Mouse (Mus musculus) myocyte (in vitro differentiated cells): ENCODE data around the gene Prrc2c. TPM values are rescaled to one million over a fixed set of nuclear protein-coding genes. Genes with fewer than 3 reads are reported as not detected.

ENCODE experiments used
- H3K27me3 ChIP-seq: one replicate; pipeline ENCODE4 v1.6.1; 2011; ENCODE audit not compliant: control insufficient read depth, insufficient read depth, insufficient read length
- H3K36me3 ChIP-seq: one replicate; pipeline ENCODE4 v1.6.1; 2011; ENCODE audit not compliant: control insufficient read depth, insufficient read depth
- H3K4me2 ChIP-seq: one replicate; pipeline ENCODE4 v1.6.1; 2011; ENCODE audit warnings: low read depth, control low read depth
- H3K4me3 ChIP-seq: one replicate; pipeline ENCODE4 v1.5.1; 2011; ENCODE audit warnings: mild to moderate bottlenecking, control low read depth, moderate library complexity
- H3K79me2 ChIP-seq: one replicate; pipeline ENCODE4 v1.6.1; 2011; ENCODE audit not compliant: control insufficient read depth, insufficient read depth
- H3ac ChIP-seq: one replicate; pipeline ENCODE4 v1.6.1; 2011; ENCODE audit not compliant: control insufficient read depth, insufficient read length
- CEBPB ChIP-seq: IDR thresholded peaks from 2 replicates; pipeline ENCODE4 v1.6.1; 2011; ENCODE audit warnings: mild to moderate bottlenecking, moderate library complexity; ENCODE audit not compliant: poor library complexity, insufficient read depth, severe bottlenecking
- E2F4 ChIP-seq: IDR thresholded peaks from one replicate; pipeline ENCODE4 v1.6.1; 2011; ENCODE audit warnings: mild to moderate bottlenecking, control low read depth, moderate library complexity; ENCODE audit not compliant: insufficient read depth
- MAX ChIP-seq: IDR thresholded peaks from one replicate; pipeline ENCODE4 v1.6.1; 2011; ENCODE audit warnings: low read depth, mild to moderate bottlenecking, control low read depth
- MYOD1 ChIP-seq, 3 experiments: IDR thresholded peaks; one replicate each; pipeline ENCODE4 v1.6.1; 2011; ENCODE audit warnings: control low read depth in 2 of 3, low read depth in 2 of 3, mild to moderate bottlenecking in 2 of 3, moderate library complexity in 1 of 3; ENCODE audit not compliant: insufficient read length in 2 of 3, control insufficient read depth in 1 of 3
- MYOG ChIP-seq, 3 experiments: IDR thresholded peaks; one replicate each; pipeline ENCODE4 v1.6.1; 2011; ENCODE audit warnings: control low read depth in 2 of 3, low read depth in 2 of 3, mild to moderate bottlenecking in 2 of 3; ENCODE audit not compliant: insufficient read length in 2 of 3, control insufficient read depth in 1 of 3, insufficient read depth in 1 of 3
- POLR2A ChIP-seq: IDR thresholded peaks from one replicate; pipeline ENCODE4 v1.6.1; 2011; ENCODE audit warnings: low read depth, mild to moderate bottlenecking, control low read depth, moderate library complexity; ENCODE audit not compliant: insufficient read length
- POLR2AphosphoS2 ChIP-seq: IDR thresholded peaks from one replicate; pipeline ENCODE4 v1.6.1; 2011; ENCODE audit warnings: low read depth, control low read depth; ENCODE audit not compliant: insufficient read length
- REST ChIP-seq: IDR thresholded peaks from one replicate; pipeline ENCODE4 v1.6.1; 2011; ENCODE audit warnings: mild to moderate bottlenecking, control low read depth, moderate library complexity; ENCODE audit not compliant: insufficient read depth, insufficient read length
- SRF ChIP-seq: IDR thresholded peaks from one replicate; pipeline ENCODE4 v1.6.1; 2011; ENCODE audit warnings: low read depth; ENCODE audit not compliant: control insufficient read depth, insufficient read length
- TCF12 ChIP-seq: IDR thresholded peaks from one replicate; pipeline ENCODE4 v1.6.1; 2011; ENCODE audit warnings: mild to moderate bottlenecking, control low read depth; ENCODE audit not compliant: poor library complexity, insufficient read depth, severe bottlenecking
- TCF3 ChIP-seq: IDR thresholded peaks from one replicate; pipeline ENCODE4 v1.6.1; 2011; ENCODE audit warnings: low read depth, control low read depth; ENCODE audit not compliant: insufficient read length
- USF1 ChIP-seq: IDR thresholded peaks from one replicate; pipeline ENCODE4 v1.6.1; 2011; ENCODE audit warnings: low read depth, mild to moderate bottlenecking, control low read depth, moderate library complexity
- polyA plus RNA-seq: library from polyadenylated mRNA; unstranded; fragments of >200 nt; fragmentation: generic; extraction: Trizol; gene quantifications from one replicate; pipeline ENCODE4 v1.2.1, GENCODE M21; 2012; ENCODE audit warnings: missing spikeins

Gene Prrc2c
- polyA plus RNA-seq, 1 experiment, result 24.1 TPM

DNA sequence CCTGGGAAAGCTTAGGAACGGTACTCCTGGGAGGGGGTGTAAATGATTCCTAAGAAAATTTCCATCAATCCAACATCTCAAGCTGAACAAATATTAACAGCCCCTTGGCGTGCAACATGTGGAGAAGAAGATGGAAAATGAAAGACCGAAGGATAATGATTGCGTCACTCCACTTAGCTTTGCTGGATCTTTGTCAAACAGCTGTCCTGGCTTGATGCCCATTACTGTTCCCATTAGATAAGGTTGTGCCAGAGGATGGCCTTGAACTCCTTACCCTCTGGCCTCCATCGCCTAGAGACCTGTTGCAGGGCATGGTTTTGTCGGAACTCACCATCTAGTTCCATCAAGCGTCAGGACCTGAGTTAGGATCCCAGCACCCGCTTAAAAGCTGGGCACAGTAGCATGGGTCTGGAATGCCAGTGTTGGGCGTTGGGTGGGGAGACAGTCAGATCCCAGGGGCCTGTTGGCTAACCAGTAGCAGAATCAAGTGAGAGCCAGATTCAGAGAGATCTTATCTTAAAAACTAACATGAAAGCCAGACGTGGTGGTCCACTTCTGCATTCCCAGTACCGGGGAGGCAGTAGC, 80.0 kb downstream of the Prrc2c start:
- no peaks in the 10 kb centered on the region for H3K36me3 ChIP-seq
- H3K4me2 ChIP-seq, result no peak overlapping the region
- no peaks in the 10 kb centered on the region for H3K79me2 ChIP-seq
- no peak overlapping the region for H3K4me3 ChIP-seq
- H3ac ChIP-seq, result no peak overlapping the region
- H3K27me3 ChIP-seq, result no peaks in the 10 kb centered on the region
- TF ChIP-seq USF1, result no peak
- TF ChIP-seq POLR2A, result no peak
- no peak for TF ChIP-seq TCF12
- TF ChIP-seq MYOD1 (IDR thresholded peaks at IDR 0.05; ENCODE audit: control insufficient read depth in 1 of 3, insufficient read length in 2 of 3, low read depth in 2 of 3), result no peak
- TF ChIP-seq POLR2AphosphoS2, result no peak
- peak; percentile 78 for TF ChIP-seq CEBPB
- no peak for TF ChIP-seq MYOG (IDR thresholded peaks at IDR 0.05; ENCODE audit: control insufficient read depth in 1 of 3, insufficient read depth in 1 of 3, insufficient read length in 2 of 3, low read depth in 2 of 3)

- no peaks in the 10 kb centered on the region for H3K79me2 ChIP-seq
- H3K4me2 ChIP-seq, result no peak within 1 kb of the TSS
- no peak within 1 kb of the TSS for H3K4me3 ChIP-seq
- no peaks in the 10 kb centered on the region for H3K36me3 ChIP-seq
- no peaks in the 10 kb centered on the region for H3K27me3 ChIP-seq
- no peak for TF ChIP-seq TCF3
- TF ChIP-seq MYOG (IDR thresholded peaks at IDR 0.05; ENCODE audit: control insufficient read depth in 1 of 3, insufficient read depth in 1 of 3, insufficient read length in 2 of 3, low read depth in 2 of 3), result no peak
- TF ChIP-seq POLR2AphosphoS2, result no peak
- no peak for TF ChIP-seq MYOD1 (IDR thresholded peaks at IDR 0.05; ENCODE audit: control insufficient read depth in 1 of 3, insufficient read length in 2 of 3, low read depth in 2 of 3)
- TF ChIP-seq SRF, result no peak
- TF ChIP-seq REST, result no peak
- TF ChIP-seq USF1, result no peak
- TF ChIP-seq TCF12, result no peak
- no peak for TF ChIP-seq MAX
- TF ChIP-seq CEBPB, result no peak
- TF ChIP-seq POLR2A, result no peak
- no peak for TF ChIP-seq E2F4
- H3ac ChIP-seq, result no peak within 1 kb of the TSS
Observed at GRCm38 (mm10) chr1:162658119-162658518, 82.2 kb downstream of the Prrc2c start, which contains the start of gene Myocos. TSS of gene Myocos (minus strand) at chr1:162658219.

DNA sequence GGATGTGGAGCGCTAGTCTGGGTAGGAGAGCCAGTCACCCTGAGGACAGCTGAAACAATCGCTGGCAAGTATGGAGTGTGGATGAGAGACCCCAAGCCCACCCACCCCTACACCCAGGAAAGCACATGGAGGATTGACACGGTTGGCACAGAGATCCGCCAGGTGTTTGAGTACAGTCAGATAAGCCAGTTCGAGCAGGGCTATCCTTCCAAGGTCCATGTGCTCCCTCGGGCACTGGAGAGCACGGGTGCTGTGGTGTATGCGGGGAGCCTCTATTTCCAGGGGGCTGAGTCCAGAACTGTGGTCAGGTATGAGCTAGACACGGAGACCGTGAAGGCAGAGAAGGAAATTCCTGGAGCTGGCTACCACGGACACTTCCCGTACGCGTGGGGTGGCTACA, 91.9 kb downstream of the Prrc2c start:
- H3K4me3 ChIP-seq, result no peak overlapping the region
- TF ChIP-seq USF1, result no peak
- no peak for TF ChIP-seq MYOD1 (IDR thresholded peaks at IDR 0.05; ENCODE audit: control insufficient read depth in 1 of 3, insufficient read length in 2 of 3, low read depth in 2 of 3)
- no peak for TF ChIP-seq MAX
- no peak for TF ChIP-seq REST
- no peak for TF ChIP-seq TCF3
- no peak for TF ChIP-seq MYOG (IDR thresholded peaks at IDR 0.05; ENCODE audit: control insufficient read depth in 1 of 3, insufficient read depth in 1 of 3, insufficient read length in 2 of 3, low read depth in 2 of 3)
- no peak for TF ChIP-seq TCF12
- TF ChIP-seq SRF, result no peak
- TF ChIP-seq E2F4, result no peak
- TF ChIP-seq POLR2AphosphoS2, result no peak
- TF ChIP-seq CEBPB, result no peak
- H3ac ChIP-seq, result no peak overlapping the region

GRCm38 (mm10) chr1:162646083-162646686, 94.2 kb downstream of the Prrc2c start:
- H3K27me3 ChIP-seq, result peaks cover 7% of the 10 kb centered on the region
- no peak overlapping the region for H3K4me3 ChIP-seq
- no peaks in the 10 kb centered on the region for H3K36me3 ChIP-seq
- no peak for TF ChIP-seq USF1
- TF ChIP-seq SRF, result no peak
- TF ChIP-seq E2F4, result no peak
- TF ChIP-seq TCF3, result no peak
- no peak for TF ChIP-seq CEBPB
- no peak for TF ChIP-seq MYOG (IDR thresholded peaks at IDR 0.05; ENCODE audit: control insufficient read depth in 1 of 3, insufficient read depth in 1 of 3, insufficient read length in 2 of 3, low read depth in 2 of 3)
- no peak overlapping the region for H3ac ChIP-seq
- H3K79me2 ChIP-seq, result no peaks in the 10 kb centered on the region
- no peak overlapping the region for H3K4me2 ChIP-seq

More for the DNA sequence above, 91.9 kb downstream of the Prrc2c start:
- H3K27me3 ChIP-seq, result peaks cover 7% of the 10 kb centered on the region
- no peaks in the 10 kb centered on the region for H3K79me2 ChIP-seq
- H3K36me3 ChIP-seq, result no peaks in the 10 kb centered on the region
- no peak overlapping the region for H3K4me2 ChIP-seq

GRCm38 (mm10) chr1:162643752-162644151, 96.6 kb downstream of the Prrc2c start:
- Histone ChIP-seq H3ac (no peak overlapping the region), H3K79me2 (no peaks in the 10 kb centered on the region), H3K36me3 (no peaks in the 10 kb centered on the region), H3K4me2 (no peak overlapping the region), H3K4me3 (no peak overlapping the region), H3K27me3 (peaks cover 12% of the 10 kb centered on the region)
- TF ChIP-seq USF1 (peak; percentile 77), POLR2AphosphoS2 (no peak), CEBPB (no peak), MYOD1 (IDR thresholded peaks at IDR 0.05; ENCODE audit: control insufficient read depth in 1 of 3, insufficient read length in 2 of 3, low read depth in 2 of 3) (no peak)
